Mouse (Mus musculus) hindbrain, embryonic 14.5 days (tissue): ENCODE measurements around the gene Clcf1. TPM values are rescaled to one million over a fixed set of nuclear protein-coding genes. Genes with fewer than 3 reads are reported as not detected.

Experiments
- ATAC-seq: fragments of 200-750 bp; cut with Nextera tagmentation; 2 replicates; pipeline ENCODE4 v1.8.0; 2017; ENCODE audit warnings: moderate number of reproducible peaks, mild to moderate bottlenecking, moderate TSS enrichment, moderate library complexity; ENCODE audit not compliant: low FRiP score
- DNase-seq: peaks from one replicate; pipeline ENCODE4 v3.0.0-alpha.2; 2015; ENCODE audit warnings: low spot score
- H3K27ac ChIP-seq: fragments of 300-500 bp; sonication (generic); 2 replicates; pipeline ENCODE4 v1.5.1; 2014; ENCODE audit warnings: mild to moderate bottlenecking, moderate library complexity
- H3K27me3 ChIP-seq: fragments of 300-500 bp; sonication (generic); 2 replicates; pipeline ENCODE4 v1.6.1; 2014; ENCODE audit warnings: mild to moderate bottlenecking, low read length, mixed read lengths; ENCODE audit not compliant: control insufficient read depth, insufficient read depth
- H3K36me3 ChIP-seq: fragments of 300-500 bp; sonication (generic); replicated peaks from 2 replicates; pipeline ENCODE4 v1.6.1; 2014; ENCODE audit not compliant: control insufficient read depth, insufficient read depth
- H3K4me1 ChIP-seq: fragments of 300-500 bp; sonication (generic); replicated peaks from 2 replicates; pipeline ENCODE4 v1.6.1; 2014; ENCODE audit warnings: antibody characterized with exemption, low read length, mixed read lengths; ENCODE audit not compliant: control insufficient read depth, insufficient read depth
- H3K4me2 ChIP-seq: fragments of 300-500 bp; sonication (generic); replicated peaks from 2 replicates; pipeline ENCODE4 v1.6.1; 2014; ENCODE audit warnings: mild to moderate bottlenecking, moderate library complexity
- H3K4me3 ChIP-seq: fragments of 300-500 bp; sonication (generic); replicated peaks from 2 replicates; pipeline ENCODE4 v1.5.1; 2014; ENCODE audit warnings: mild to moderate bottlenecking, low read length
- H3K9ac ChIP-seq: fragments of 300-500 bp; sonication (generic); 2 replicates; pipeline ENCODE4 v1.6.1; 2014
- H3K9me3 ChIP-seq: fragments of 300-500 bp; sonication (generic); 2 replicates; pipeline ENCODE4 v1.6.1; 2016; ENCODE audit warnings: low read length; ENCODE audit not compliant: control insufficient read depth
- WGBS: fragments of 180-500 bp; shearing (Covaris S2); extraction: QIAGEN DNeasy Blood & Tissue Kit; methylation state at CpG from one replicate; pipeline ENCODE4 v1.1.7; 2014; 5-methylcytosine and 5-hydroxymethylcytosine counted together
- polyA plus RNA-seq: library from polyadenylated mRNA; unstranded; fragments of >200 nt; fragmentation: Nextera tagmentation; extraction: Ambion mirVana; gene quantifications from 2 replicates; pipeline ENCODE4 v1.2.1, GENCODE M21; 2014

Clcf1 gene
- polyA plus RNA-seq, 1 experiment from 2014 or later = 0.51 TPM

- Histone ChIP-seq H3K9ac (peak overlapping the region; percentile 58), H3K36me3 (no peaks in the 10 kb centered on the region), H3K4me3 (peak overlapping the region; percentile 43), H3K4me1 (peaks cover 17% of the 10 kb centered on the region), H3K9me3 (no peaks in the 10 kb centered on the region), H3K27me3 (peaks cover 66% of the 10 kb centered on the region), H3K27ac (no peak overlapping the region), H3K4me2 (peak overlapping the region; percentile 91)
- under 1% methylated on average over 45 of the region's 81 CpGs for WGBS
- no peak for DNase-seq
- ATAC-seq = peak; percentile 53; the same call in 1 of the 2 replicates
These were observed 873 bp downstream of the Clcf1 start for GRCm38 (mm10) chr19:4214771-4215450.

GRCm38 (mm10) chr19:4215451-4215840, 1.4 kb downstream of the Clcf1 start:
- DNase-seq (no peak), ATAC-seq (no peak)
- H3K36me3 ChIP-seq = no peaks in the 10 kb centered on the region
- H3K27me3 ChIP-seq = peaks cover 66% of the 10 kb centered on the region
- WGBS = 3% methylated on average over 19 of the region's 21 CpGs
- H3K4me1 ChIP-seq = peaks cover 21% of the 10 kb centered on the region
- H3K27ac ChIP-seq = no peak overlapping the region
- H3K4me3 ChIP-seq = peak overlapping the region; percentile 43
- H3K9ac ChIP-seq = peak overlapping the region; percentile 58
- peak overlapping the region; percentile 91 for H3K4me2 ChIP-seq
- H3K9me3 ChIP-seq = no peaks in the 10 kb centered on the region

DNA sequence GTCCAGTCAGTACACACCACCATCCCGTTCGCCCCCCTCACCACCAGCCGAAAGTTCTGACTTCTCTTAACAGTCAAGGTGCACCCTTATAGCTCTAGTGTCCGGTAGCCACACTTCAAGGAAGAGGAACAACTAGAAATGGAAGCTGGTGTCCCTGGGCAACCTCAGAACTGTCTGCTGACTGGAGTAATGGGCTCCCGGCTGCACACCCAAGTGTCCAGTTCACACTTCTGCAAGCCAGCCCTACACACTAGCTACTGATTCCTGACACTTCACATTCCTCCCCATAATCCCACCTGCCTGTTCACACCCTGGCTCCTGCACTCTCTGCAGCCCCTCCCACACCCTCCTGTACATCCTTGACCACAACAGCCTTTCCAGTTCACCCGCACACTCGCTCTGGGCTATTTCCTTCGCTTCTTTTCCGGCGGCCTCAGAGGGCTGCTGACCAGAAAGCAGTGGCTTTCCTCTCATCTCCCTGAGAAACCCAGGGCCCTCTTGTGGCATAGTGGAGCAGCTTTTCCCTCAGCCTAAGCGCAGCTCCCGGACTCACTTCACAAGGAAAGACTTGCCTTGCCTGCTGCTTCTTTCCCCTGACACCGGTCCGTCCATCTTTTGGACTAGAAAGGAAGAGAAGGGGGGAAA, 2.1 kb downstream of the Clcf1 start:
- H3K4me2 ChIP-seq = peak overlapping the region; percentile 4; the same call in 1 of the 2 replicates
- peaks cover 28% of the 10 kb centered on the region for H3K4me1 ChIP-seq

DNA sequence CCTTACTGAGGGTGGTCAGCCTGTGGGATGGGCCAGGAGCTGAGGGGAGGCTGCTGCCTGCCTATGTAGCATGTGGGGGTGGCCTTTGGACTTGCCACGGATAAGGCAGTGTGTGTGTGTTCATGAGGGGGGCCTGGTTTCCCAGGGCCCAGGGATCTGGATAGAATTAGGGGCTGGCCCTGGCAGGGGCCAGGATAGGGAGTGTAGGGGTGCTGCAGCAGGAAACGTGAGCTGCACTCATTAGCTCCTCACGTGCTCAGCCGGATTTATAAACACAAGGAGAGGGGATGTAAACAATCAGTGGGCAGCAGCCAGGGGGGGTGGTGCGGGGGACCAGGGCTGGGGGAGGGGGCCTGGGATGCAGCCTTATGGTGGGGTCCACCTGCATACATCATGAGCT, 3.1 kb downstream of the Clcf1 start:
- Histone ChIP-seq H3K4me3 (no peak overlapping the region), H3K4me1 (peaks cover 29% of the 10 kb centered on the region), H3K9me3 (no peaks in the 10 kb centered on the region), H3K36me3 (no peaks in the 10 kb centered on the region), H3K9ac (no peak overlapping the region), H3K27ac (no peak overlapping the region), H3K27me3 (peaks cover 54% of the 10 kb centered on the region), H3K4me2 (no peak overlapping the region)
- WGBS = 14% methylated on average over 5 of the region's 5 CpGs
- DNase-seq (no peak), ATAC-seq (no peak)

More for the DNA sequence above, 2.1 kb downstream of the Clcf1 start:
- Histone ChIP-seq H3K9me3 (no peaks in the 10 kb centered on the region), H3K27me3 (peaks cover 63% of the 10 kb centered on the region), H3K9ac (no peak overlapping the region), H3K27ac (no peak overlapping the region), H3K4me3 (no peak overlapping the region), H3K36me3 (no peaks in the 10 kb centered on the region)
- WGBS = 26% methylated on average over 14 of the region's 14 CpGs
- DNase-seq (peak; percentile 57), ATAC-seq (no peak)

DNA sequence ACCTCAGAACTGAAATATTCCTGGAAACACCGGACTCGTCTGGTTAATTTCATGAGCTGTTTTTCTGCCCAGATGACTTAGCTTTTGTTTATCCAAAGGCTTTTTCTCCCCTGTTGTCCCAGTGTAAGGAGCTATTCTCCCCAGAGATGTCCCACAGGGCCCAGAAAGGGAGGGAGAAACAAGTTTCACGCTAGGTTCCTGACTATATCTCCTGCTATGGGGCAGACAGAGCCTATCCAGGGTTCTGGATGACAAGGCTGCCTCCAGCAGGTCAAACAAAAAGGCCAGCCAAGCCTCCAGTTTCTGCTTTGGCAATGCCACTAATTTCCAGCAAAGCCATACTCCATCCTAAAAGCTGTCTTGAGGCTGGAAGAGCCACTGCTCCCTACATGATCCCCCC, 3.8 kb downstream of the Clcf1 start:
- ATAC-seq (no peak), DNase-seq (no peak)
- WGBS = 45% methylated on average over 3 of the region's 3 CpGs
- Histone ChIP-seq H3K4me1 (peaks cover 29% of the 10 kb centered on the region), H3K27ac (no peak overlapping the region), H3K4me2 (no peak overlapping the region), H3K9me3 (no peaks in the 10 kb centered on the region), H3K9ac (no peak overlapping the region), H3K4me3 (no peak overlapping the region), H3K36me3 (no peaks in the 10 kb centered on the region), H3K27me3 (peaks cover 47% of the 10 kb centered on the region)

GRCm38 (mm10) chr19:4218293-4218692, 4.3 kb downstream of the Clcf1 start:
- DNase-seq (no peak), ATAC-seq (no peak)
- no peak overlapping the region for H3K4me3 ChIP-seq
- no peak overlapping the region for H3K27ac ChIP-seq
- H3K4me1 ChIP-seq = peaks cover 29% of the 10 kb centered on the region
- H3K4me2 ChIP-seq = no peak overlapping the region
- 89% methylated on average over 11 of the region's 11 CpGs for WGBS
- peaks cover 43% of the 10 kb centered on the region for H3K27me3 ChIP-seq
- no peaks in the 10 kb centered on the region for H3K9me3 ChIP-seq
- no peaks in the 10 kb centered on the region for H3K36me3 ChIP-seq
- no peak overlapping the region for H3K9ac ChIP-seq

DNA sequence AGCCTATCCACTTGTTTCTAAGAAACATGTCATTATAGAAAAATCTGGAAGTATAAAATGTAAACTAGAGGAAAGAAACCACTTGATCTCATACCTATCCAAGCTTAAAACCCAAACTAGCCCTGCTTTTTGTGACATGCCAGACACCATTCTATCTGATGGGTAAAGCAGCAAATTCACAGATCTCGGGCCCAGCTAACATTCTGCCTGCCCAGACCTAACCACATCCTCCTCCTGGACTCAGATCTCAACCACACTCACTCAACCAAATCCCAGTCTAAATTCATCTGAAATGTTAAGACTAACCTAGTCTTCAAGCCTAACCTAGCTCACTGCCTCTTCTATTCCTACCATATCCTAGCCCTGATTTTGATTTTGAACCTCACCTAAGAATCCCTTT, 4.7 kb downstream of the Clcf1 start:
- Histone ChIP-seq H3K9ac (no peak overlapping the region), H3K27ac (no peak overlapping the region), H3K4me1 (peaks cover 24% of the 10 kb centered on the region), H3K27me3 (peaks cover 38% of the 10 kb centered on the region), H3K36me3 (no peaks in the 10 kb centered on the region), H3K4me2 (no peak overlapping the region), H3K4me3 (no peak overlapping the region), H3K9me3 (no peaks in the 10 kb centered on the region)
- DNase-seq (no peak), ATAC-seq (no peak)
- 80% methylated on average over 1 of the region's 1 CpGs for WGBS

DNA sequence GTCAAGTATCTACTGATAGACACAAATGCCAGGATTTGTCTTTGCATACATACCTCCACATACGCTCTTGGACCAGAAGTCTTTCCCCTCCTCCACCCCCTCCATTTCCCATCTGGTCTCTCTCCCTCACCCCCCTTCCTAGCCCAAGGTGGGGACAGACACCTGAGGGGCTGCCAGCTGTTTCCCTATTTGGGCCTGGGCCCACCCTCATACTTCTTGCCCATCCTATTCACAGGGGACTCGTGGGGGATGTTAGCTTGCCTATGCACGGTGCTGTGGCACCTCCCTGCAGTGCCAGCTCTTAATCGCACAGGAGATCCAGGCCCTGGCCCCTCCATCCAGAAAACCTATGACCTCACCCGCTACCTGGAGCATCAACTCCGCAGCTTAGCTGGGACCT, 5.9 kb downstream of the Clcf1 start:
- Histone ChIP-seq H3K4me2 (no peak overlapping the region), H3K36me3 (no peaks in the 10 kb centered on the region), H3K27me3 (peaks cover 26% of the 10 kb centered on the region), H3K4me1 (peaks cover 13% of the 10 kb centered on the region), H3K9me3 (no peaks in the 10 kb centered on the region), H3K4me3 (no peak overlapping the region), H3K9ac (no peak overlapping the region), H3K27ac (no peak overlapping the region)
- 80% methylated on average over 6 of the region's 6 CpGs for WGBS
- ATAC-seq (no peak), DNase-seq (no peak)

- ATAC-seq = 0 out of 2 replicates have a peak, but pooled peaks have one; percentile 4
- no peak for DNase-seq
- Histone ChIP-seq H3K4me1 (peaks cover 12% of the 10 kb centered on the region), H3K4me3 (no peak overlapping the region), H3K36me3 (no peaks in the 10 kb centered on the region), H3K4me2 (no peak overlapping the region), H3K9ac (no peak overlapping the region), H3K27me3 (peaks cover 21% of the 10 kb centered on the region), H3K9me3 (no peaks in the 10 kb centered on the region), H3K27ac (no peak overlapping the region)
- 50% methylated on average over 4 of the region's 4 CpGs for WGBS
These were observed 6.4 kb downstream of the Clcf1 start for GRCm38 (mm10) chr19:4220416-4220815.
